In the genomic region with DNA sequence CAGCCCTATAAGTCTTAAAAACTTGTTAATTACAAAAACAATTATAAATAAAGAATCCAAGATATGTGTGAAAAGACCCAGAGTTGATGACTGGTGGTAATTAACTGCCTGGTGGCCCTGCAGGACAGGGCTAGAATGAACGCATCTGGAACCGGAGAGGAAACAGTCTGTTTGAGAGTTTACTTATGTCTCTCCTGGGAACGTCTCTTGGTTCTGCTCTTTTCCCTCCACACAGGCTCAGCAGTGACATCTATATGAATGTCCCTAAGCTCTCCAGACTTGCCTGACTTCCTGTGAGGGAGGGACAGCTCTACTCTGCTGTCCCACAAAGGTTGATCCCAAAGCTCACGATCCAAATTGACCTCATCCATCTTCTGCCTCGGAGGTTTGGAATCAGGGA, we compare ENCODE assay signal across 30 mouse cellular contexts. TPM values are rescaled to one million over a fixed set of nuclear protein-coding genes. Genes with fewer than 3 reads are reported as not detected.
DNase-seq lines count a peak whose midpoint lies in the region; ATAC-seq and TF ChIP-seq lines count a peak whose summit lies in the region.
"Had no signal": no experiment of that assay in that cellular context is flagged by ENCODE, and none has a peak within 500 bp of the region (broad histone marks: within the 10 kb centered on the region; RNA-seq: fewer than 3 reads in every experiment).

No protein-coding gene starts in this region.

- H3K4me1 ChIP-seq in heart, postnatal 0 days (ENCODE audit: control insufficient read depth, insufficient read depth) = peaks cover 2% of the 10 kb centered on the region; the same call in 1 of the 2 replicates
- peaks cover 6% of the 10 kb centered on the region; the same call in 1 of the 2 replicates for H3K4me1 ChIP-seq in kidney, embryonic 15.5 days
- H3K4me1 ChIP-seq in stomach, embryonic 14.5 days (ENCODE audit: control insufficient read depth, insufficient read depth, low read length) = 0 out of 2 replicates have a peak, but pooled peaks cover 6% of the 10 kb centered on the region
- no peaks in the 10 kb centered on the region for H3K4me1 ChIP-seq in stomach, postnatal 0 days (replicated peaks; ENCODE audit: control insufficient read depth, insufficient read depth)
- H3K4me1 ChIP-seq: forebrain, embryonic 12.5 days; forebrain, embryonic 15.5 days; heart, embryonic 10.5 days; hindbrain, embryonic 12.5 days had no signal

- WGBS in heart, postnatal 0 days = 47% methylated on average over 5 of the region's 5 CpGs
- WGBS in kidney, embryonic 15.5 days = 33% methylated on average over 5 of the region's 5 CpGs
- WGBS in stomach, embryonic 14.5 days = 42% methylated on average over 5 of the region's 5 CpGs
- WGBS in stomach, postnatal 0 days = 32% methylated on average over 5 of the region's 5 CpGs

- no peak for TF ChIP-seq CTCF in heart, postnatal 0 days (IDR thresholded peaks at IDR 0.05; ENCODE audit: low read depth)
- no peak for TF ChIP-seq CTCF in stomach, postnatal 0 days (IDR thresholded peaks at IDR 0.05; ENCODE audit: low read depth)

- no peak overlapping the region for H3K9ac ChIP-seq in heart, postnatal 0 days (replicated peaks; ENCODE audit: low read depth, low read length)
- H3K9ac ChIP-seq in kidney, embryonic 15.5 days = no peak overlapping the region
- no peak overlapping the region for H3K9ac ChIP-seq in stomach, embryonic 14.5 days (replicated peaks; ENCODE audit: low read depth, low read length)
- H3K9ac ChIP-seq in stomach, postnatal 0 days (ENCODE audit: low read length) = no peak overlapping the region
- H3K9ac ChIP-seq: embryonic facial prominence, embryonic 13.5 days; forebrain, embryonic 12.5 days; forebrain, embryonic 15.5 days; heart, embryonic 13.5 days; hindbrain, embryonic 12.5 days had no signal

- no peak overlapping the region for H3K4me2 ChIP-seq in heart, postnatal 0 days (ENCODE audit: low read depth, low read length)
- no peak overlapping the region for H3K4me2 ChIP-seq in kidney, embryonic 15.5 days
- no peak overlapping the region for H3K4me2 ChIP-seq in stomach, embryonic 14.5 days (replicated peaks; ENCODE audit: low read depth, low read length)
- no peak overlapping the region for H3K4me2 ChIP-seq in stomach, postnatal 0 days (replicated peaks; ENCODE audit: low read depth)
- H3K4me2 ChIP-seq: embryonic facial prominence, embryonic 13.5 days; forebrain, embryonic 12.5 days; forebrain, embryonic 15.5 days; heart, embryonic 13.5 days; hindbrain, embryonic 12.5 days had no signal

- H3K9me3 ChIP-seq in heart, postnatal 0 days (replicated peaks; ENCODE audit: control insufficient read depth, low read length) = no peaks in the 10 kb centered on the region
- H3K9me3 ChIP-seq in kidney, embryonic 15.5 days (replicated peaks) = no peaks in the 10 kb centered on the region
- no peaks in the 10 kb centered on the region for H3K9me3 ChIP-seq in stomach, embryonic 14.5 days (ENCODE audit: control insufficient read depth, low read depth, low read length)
- no peaks in the 10 kb centered on the region for H3K9me3 ChIP-seq in stomach, postnatal 0 days (ENCODE audit: control insufficient read depth, low read length)
- H3K9me3 ChIP-seq: embryonic facial prominence, embryonic 10.5 days; embryonic facial prominence, embryonic 13.5 days; forebrain, embryonic 12.5 days; forebrain, embryonic 15.5 days; heart, embryonic 10.5 days; heart, embryonic 13.5 days; hindbrain, embryonic 12.5 days had no signal

- ATAC-seq in heart, postnatal 0 days (ENCODE audit: insufficient read depth, low read depth) = no peak; the same call in 1 of the 2 replicates
- ATAC-seq in kidney, embryonic 15.5 days (replicated peaks; ENCODE audit: low FRiP score) = peak; percentile 69
- ATAC-seq in stomach, embryonic 14.5 days (ENCODE audit: insufficient number of reproducible peaks, insufficient read depth, low FRiP score, low read depth) = peak; percentile 33; the same call in 1 of the 2 replicates
- ATAC-seq in stomach, postnatal 0 days (ENCODE audit: low FRiP score, low TSS enrichment) = no peak
- ATAC-seq: activated CD4-positive, CD25-positive, alpha-beta regulatory T cell, adult 4 months; forebrain, embryonic 15.5 days had no signal

- H3K36me3 ChIP-seq in heart, postnatal 0 days (replicated peaks; ENCODE audit: control insufficient read depth, insufficient read depth, low read length) = no peaks in the 10 kb centered on the region
- H3K36me3 ChIP-seq in kidney, embryonic 15.5 days = no peaks in the 10 kb centered on the region
- H3K36me3 ChIP-seq in stomach, embryonic 14.5 days (ENCODE audit: control insufficient read depth, insufficient read depth, low read length) = no peaks in the 10 kb centered on the region
- no peaks in the 10 kb centered on the region for H3K36me3 ChIP-seq in stomach, postnatal 0 days (ENCODE audit: control insufficient read depth, insufficient read depth, low read length)
- H3K36me3 ChIP-seq: embryonic facial prominence, embryonic 10.5 days; embryonic facial prominence, embryonic 13.5 days; forebrain, embryonic 12.5 days; forebrain, embryonic 15.5 days; heart, embryonic 10.5 days; heart, embryonic 13.5 days; hindbrain, embryonic 12.5 days had no signal

- TF ChIP-seq EP300 in heart, postnatal 0 days (IDR thresholded peaks at IDR 0.05; ENCODE audit: low read depth) = no peak
- no peak for TF ChIP-seq EP300 in stomach, postnatal 0 days (optimal IDR thresholded peaks at IDR 0.05)

- H3K27me3 ChIP-seq in heart, postnatal 0 days (ENCODE audit: control insufficient read depth, insufficient read depth, low read length) = no peaks in the 10 kb centered on the region
- H3K27me3 ChIP-seq in kidney, embryonic 15.5 days = no peaks in the 10 kb centered on the region
- no peaks in the 10 kb centered on the region for H3K27me3 ChIP-seq in stomach, embryonic 14.5 days (ENCODE audit: control insufficient read depth, insufficient read depth, low read length)
- no peaks in the 10 kb centered on the region for H3K27me3 ChIP-seq in stomach, postnatal 0 days (ENCODE audit: control insufficient read depth, insufficient read depth, low read length)
- H3K27me3 ChIP-seq: embryonic facial prominence, embryonic 13.5 days; forebrain, embryonic 12.5 days; forebrain, embryonic 15.5 days; heart, embryonic 13.5 days; hindbrain, embryonic 12.5 days had no signal

- H3K27ac ChIP-seq in heart, postnatal 0 days (ENCODE audit: low read depth) = no peak overlapping the region
- H3K27ac ChIP-seq in kidney, embryonic 15.5 days = peak overlapping the region; percentile 50; the same call in 1 of the 2 replicates
- H3K27ac ChIP-seq in stomach, embryonic 14.5 days (ENCODE audit: low read length) = no peak overlapping the region
- no peak overlapping the region for H3K27ac ChIP-seq in stomach, postnatal 0 days (replicated peaks)
- H3K27ac ChIP-seq: embryonic facial prominence, embryonic 10.5 days; forebrain, embryonic 12.5 days; forebrain, embryonic 15.5 days; heart, embryonic 10.5 days; heart, embryonic 13.5 days; hindbrain, embryonic 12.5 days had no signal

- no peak overlapping the region for H3K4me3 ChIP-seq in heart, postnatal 0 days (ENCODE audit: low read depth, low read length)
- H3K4me3 ChIP-seq in kidney, embryonic 15.5 days (replicated peaks) = no peak overlapping the region
- H3K4me3 ChIP-seq in stomach, embryonic 14.5 days (ENCODE audit: low read depth, low read length) = no peak overlapping the region
- no peak overlapping the region for H3K4me3 ChIP-seq in stomach, postnatal 0 days (ENCODE audit: low read depth, low read length)
- H3K4me3 ChIP-seq: embryonic facial prominence, embryonic 10.5 days; embryonic facial prominence, embryonic 13.5 days; erythroblast, embryonic 14.5 days; forebrain, embryonic 12.5 days; forebrain, embryonic 15.5 days; heart, embryonic 10.5 days; heart, embryonic 13.5 days; hindbrain, embryonic 12.5 days had no signal

- DNase-seq in heart, postnatal 0 days (ENCODE audit: low spot score) = peak; percentile 35
- no peak for DNase-seq in heart, adult 9 months (ENCODE audit: low spot score in 2 of 2)
- no peak for DNase-seq in kidney, adult 9 months
- peak; percentile 35 for DNase-seq in kidney, postnatal 10 days
- no peak for DNase-seq in kidney, postnatal 14 days
- DNase-seq in stomach, postnatal 0 days (ENCODE audit: low spot score) = no peak
- DNase-seq: adrenal gland, adult 8-10 months; adrenal gland, postnatal 25 days; cerebellum, adult 11-12 months; cerebellum, adult 8-10 months; cerebellum, postnatal 10 days; cerebellum, postnatal 36 days; embryo, embryonic 11 days; gastrocnemius, postnatal 25 days; heart, adult 18-20 months had no signal

RNA-seq across cellular contexts. Expression of gene Sh2d6, which starts 22.6 kb away (rescaled TPM):
- not detected in 2 replicates for total RNA-seq in heart, postnatal 0 days (2014; rRNA removed; ENCODE audit: low replicate concordance)
- not detected in 2 replicates for polyA plus RNA-seq in heart, postnatal 0 days (2015; fragmentation: Nextera tagmentation; extraction: Ambion mirVana)
- 0.13 and 0.14 TPM in 2 replicates for polyA plus RNA-seq in kidney, embryonic 15.5 days (2015; fragmentation: Nextera tagmentation; extraction: Ambion mirVana)
- polyA plus RNA-seq in stomach, embryonic 14.5 days (2014; fragmentation: Nextera tagmentation; extraction: Ambion mirVana) = 0.32 TPM in 1 of 2 replicates, not detected in the other
- polyA plus RNA-seq in stomach, postnatal 0 days (2015; fragmentation: Nextera tagmentation; extraction: Ambion mirVana) = 0.12 and 0.21 TPM in 2 replicates
- total RNA-seq: ES-E14; heart, postnatal 25 days; hematopoietic stem cell, adult 5-6 weeks had no signal
- polyA plus RNA-seq: activated CD4-positive, CD25-positive, alpha-beta regulatory T cell, adult 4 months; erythroblast, embryonic 14.5 days; heart, embryonic 10.5 days; heart, embryonic 16.5 days had no signal

RNA-seq across cellular contexts. Expression of gene Capg, which starts 45.2 kb away (rescaled TPM):
- 25.1 and 53.6 TPM in 2 replicates for total RNA-seq in heart, postnatal 0 days (2014; rRNA removed; ENCODE audit: low replicate concordance)
- 24.9 and 25.9 TPM in 2 replicates for polyA plus RNA-seq in heart, postnatal 0 days (2015; fragmentation: Nextera tagmentation; extraction: Ambion mirVana)
- polyA plus RNA-seq in kidney, embryonic 15.5 days (2015; fragmentation: Nextera tagmentation; extraction: Ambion mirVana) = 68.4 and 70.7 TPM in 2 replicates
- 82.6 and 85.0 TPM in 2 replicates for polyA plus RNA-seq in stomach, embryonic 14.5 days (2014; fragmentation: Nextera tagmentation; extraction: Ambion mirVana)
- 120 and 130 TPM in 2 replicates for polyA plus RNA-seq in stomach, postnatal 0 days (2015; fragmentation: Nextera tagmentation; extraction: Ambion mirVana)

RNA-seq across cellular contexts. Expression of gene Mat2a, which starts 59.6 kb away (rescaled TPM):
- total RNA-seq in heart, postnatal 0 days (2014; rRNA removed; ENCODE audit: low replicate concordance) = 111 and 123 TPM in 2 replicates
- 200 and 229 TPM in 2 replicates for polyA plus RNA-seq in heart, postnatal 0 days (2015; fragmentation: Nextera tagmentation; extraction: Ambion mirVana)
- polyA plus RNA-seq in kidney, embryonic 15.5 days (2015; fragmentation: Nextera tagmentation; extraction: Ambion mirVana) = 418 and 431 TPM in 2 replicates
- polyA plus RNA-seq in stomach, embryonic 14.5 days (2014; fragmentation: Nextera tagmentation; extraction: Ambion mirVana) = 333 and 352 TPM in 2 replicates
- 143 and 146 TPM in 2 replicates for polyA plus RNA-seq in stomach, postnatal 0 days (2015; fragmentation: Nextera tagmentation; extraction: Ambion mirVana)

Comparison
In these comparisons a context has a peak if more than half of its experiments do, and no peak if none do; other contexts are left out.
1. ATAC-seq: peak in kidney, embryonic 15.5 days (single experiment) and stomach, embryonic 14.5 days (single experiment); none in heart, postnatal 0 days (single experiment) and stomach, postnatal 0 days (single experiment).
2. DNase-seq: peak in heart, postnatal 0 days (single experiment) and kidney, postnatal 10 days (single experiment); none in heart, adult 9 months (0 of 2), kidney, adult 9 months (single experiment), kidney, postnatal 14 days (single experiment) and stomach, postnatal 0 days (single experiment).